Mouse (Mus musculus): ENCODE data around the gene Hist2h2ac. TPM values are rescaled to one million over a fixed set of nuclear protein-coding genes. Genes with fewer than 3 reads are reported as not detected.
"Not testable (repeated sequence)": the region's sequence is repeated elsewhere in the genome, so short reads cannot be mapped to it uniquely, and the experiment has no call there.

The Hist2h2ac gene
- polyA plus RNA-seq, 1 experiment: 1.9 TPM

- Histone ChIP-seq H3K27me3 (ENCODE audit: control insufficient read depth, insufficient read depth, insufficient read length) (no peaks in the 10 kb centered on the region), H3K79me3 (ENCODE audit: low read depth) (no peaks in the 10 kb centered on the region), H3K79me2 (ENCODE audit: control insufficient read depth, insufficient read depth) (no peaks in the 10 kb centered on the region), H3K4me3 (ENCODE audit: insufficient read depth, poor library complexity, severe bottlenecking) (no peak overlapping the region), H3ac (ENCODE audit: control insufficient read depth, insufficient read length, low read depth) (no peak overlapping the region), H3K36me3 (ENCODE audit: control insufficient read depth, insufficient read depth) (no peaks in the 10 kb centered on the region)
- TF ChIP-seq USF1 (IDR thresholded peaks at IDR 0.05; ENCODE audit: low read depth): no peak
- no peak for TF ChIP-seq MYOD1 (IDR thresholded peaks at IDR 0.05; ENCODE audit: control insufficient read depth, insufficient read length, low read depth)
- TF ChIP-seq MAX (IDR thresholded peaks at IDR 0.05): no peak
- no peak for TF ChIP-seq CEBPB (IDR thresholded peaks at IDR 0.05; ENCODE audit: low read depth)
- TF ChIP-seq CTCF (IDR thresholded peaks at IDR 0.05; ENCODE audit: control insufficient read depth, insufficient read depth, insufficient read length): no peak
- no peak for TF ChIP-seq FOSL1 (IDR thresholded peaks at IDR 0.05; ENCODE audit: insufficient read depth, low read length, poor library complexity, severe bottlenecking)
- no peak for TF ChIP-seq MYOG (IDR thresholded peaks at IDR 0.05; ENCODE audit: control insufficient read depth, extremely low read depth, insufficient read length)
Measured at GRCm38 (mm10) chr3:96222774-96223173, 2.1 kb upstream of the Hist2h2ac start.

GRCm38 (mm10) chr3:96221640-96222038, 959 bp upstream of the Hist2h2ac start:
- Histone ChIP-seq H3K4me3 (ENCODE audit: insufficient read depth, poor library complexity, severe bottlenecking) (peak overlapping the region; percentile 12), H3K79me2 (ENCODE audit: control insufficient read depth, insufficient read depth) (no peaks in the 10 kb centered on the region), H3K27me3 (ENCODE audit: control insufficient read depth, insufficient read depth, insufficient read length) (no peaks in the 10 kb centered on the region), H3ac (ENCODE audit: control insufficient read depth, insufficient read length, low read depth) (peak overlapping the region; percentile 64), H3K79me3 (ENCODE audit: low read depth) (no peaks in the 10 kb centered on the region), H3K36me3 (ENCODE audit: control insufficient read depth, insufficient read depth) (no peaks in the 10 kb centered on the region)
- TF ChIP-seq CEBPB (IDR thresholded peaks at IDR 0.05; ENCODE audit: low read depth): no peak
- TF ChIP-seq MYOG (IDR thresholded peaks at IDR 0.05; ENCODE audit: control insufficient read depth, extremely low read depth, insufficient read length): no peak
- TF ChIP-seq CTCF (IDR thresholded peaks at IDR 0.05; ENCODE audit: control insufficient read depth, insufficient read depth, insufficient read length): no peak
- no peak for TF ChIP-seq MAX (IDR thresholded peaks at IDR 0.05)
- TF ChIP-seq USF1 (IDR thresholded peaks at IDR 0.05; ENCODE audit: low read depth): no peak
- no peak for TF ChIP-seq MYOD1 (IDR thresholded peaks at IDR 0.05; ENCODE audit: control insufficient read depth, insufficient read length, low read depth)
- TF ChIP-seq FOSL1 (IDR thresholded peaks at IDR 0.05; ENCODE audit: insufficient read depth, low read length, poor library complexity, severe bottlenecking): no peak

- not testable (repeated sequence) for H3K79me3 ChIP-seq (ENCODE audit: low read depth); H3K79me2 ChIP-seq (ENCODE audit: control insufficient read depth, insufficient read depth); H3K27me3 ChIP-seq (ENCODE audit: control insufficient read depth, insufficient read depth, insufficient read length); H3K36me3 ChIP-seq (ENCODE audit: control insufficient read depth, insufficient read depth)
- H3K4me3 ChIP-seq (ENCODE audit: insufficient read depth, poor library complexity, severe bottlenecking): peak overlapping the region; percentile 36
- H3ac ChIP-seq (ENCODE audit: control insufficient read depth, insufficient read length, low read depth): peak overlapping the region; percentile 89
Measured at GRCm38 (mm10) chr3:96220131-96220764, 432 bp downstream of the Hist2h2ac start.

- Histone ChIP-seq H3K79me3 (ENCODE audit: low read depth) (no peaks in the 10 kb centered on the region), H3K4me3 (ENCODE audit: insufficient read depth, poor library complexity, severe bottlenecking) (peak within 1 kb of the TSS; percentile 36), H3K27me3 (ENCODE audit: control insufficient read depth, insufficient read depth, insufficient read length) (no peaks in the 10 kb centered on the region), H3K79me2 (ENCODE audit: control insufficient read depth, insufficient read depth) (no peaks in the 10 kb centered on the region), H3ac (ENCODE audit: control insufficient read depth, insufficient read length, low read depth) (peak within 1 kb of the TSS; percentile 89), H3K36me3 (ENCODE audit: control insufficient read depth, insufficient read depth) (no peaks in the 10 kb centered on the region)
- no peak for TF ChIP-seq USF1 (IDR thresholded peaks at IDR 0.05; ENCODE audit: low read depth)
- TF ChIP-seq MAX (IDR thresholded peaks at IDR 0.05): no peak
- no peak for TF ChIP-seq CTCF (IDR thresholded peaks at IDR 0.05; ENCODE audit: control insufficient read depth, insufficient read depth, insufficient read length)
- no peak for TF ChIP-seq FOSL1 (IDR thresholded peaks at IDR 0.05; ENCODE audit: insufficient read depth, low read length, poor library complexity, severe bottlenecking)
- TF ChIP-seq MYOG (IDR thresholded peaks at IDR 0.05; ENCODE audit: control insufficient read depth, extremely low read depth, insufficient read length): no peak
- TF ChIP-seq CEBPB (IDR thresholded peaks at IDR 0.05; ENCODE audit: low read depth): no peak
- no peak for TF ChIP-seq MYOD1 (IDR thresholded peaks at IDR 0.05; ENCODE audit: control insufficient read depth, insufficient read length, low read depth)
Measured at GRCm38 (mm10) chr3:96219661-96220130, 984 bp downstream of the Hist2h2ac start, which contains the start of the genes Bola1 and Hist2h2ab. Bola1 (minus strand) TSS chr3:96219709. Hist2h2ab (plus strand) TSS chr3:96219865.

GRCm38 (mm10) chr3:96219191-96219641, 1.5 kb downstream of the Hist2h2ac start:
- no peaks in the 10 kb centered on the region for H3K79me3 ChIP-seq (ENCODE audit: low read depth)
- H3ac ChIP-seq (ENCODE audit: control insufficient read depth, insufficient read length, low read depth): peak overlapping the region; percentile 59
- H3K4me3 ChIP-seq (ENCODE audit: insufficient read depth, poor library complexity, severe bottlenecking): peak overlapping the region; percentile 36
- TF ChIP-seq FOSL1 (IDR thresholded peaks at IDR 0.05; ENCODE audit: insufficient read depth, low read length, poor library complexity, severe bottlenecking): no peak
- no peak for TF ChIP-seq USF1 (IDR thresholded peaks at IDR 0.05; ENCODE audit: low read depth)
- TF ChIP-seq MYOD1 (IDR thresholded peaks at IDR 0.05; ENCODE audit: control insufficient read depth, insufficient read length, low read depth): no peak
- no peak for TF ChIP-seq MYOG (IDR thresholded peaks at IDR 0.05; ENCODE audit: control insufficient read depth, extremely low read depth, insufficient read length)
- TF ChIP-seq MAX (IDR thresholded peaks at IDR 0.05): no peak
- TF ChIP-seq CTCF (IDR thresholded peaks at IDR 0.05; ENCODE audit: control insufficient read depth, insufficient read depth, insufficient read length): no peak
- TF ChIP-seq CEBPB (IDR thresholded peaks at IDR 0.05; ENCODE audit: low read depth): no peak
- no peaks in the 10 kb centered on the region for H3K27me3 ChIP-seq (ENCODE audit: control insufficient read depth, insufficient read depth, insufficient read length)
- H3K79me2 ChIP-seq (ENCODE audit: control insufficient read depth, insufficient read depth): no peaks in the 10 kb centered on the region
- no peaks in the 10 kb centered on the region for H3K36me3 ChIP-seq (ENCODE audit: control insufficient read depth, insufficient read depth)

GRCm38 (mm10) chr3:96209242-96209641, 11.4 kb downstream of the Hist2h2ac start:
- Histone ChIP-seq H3K27me3 (ENCODE audit: control insufficient read depth, insufficient read depth, insufficient read length) (peaks cover 4% of the 10 kb centered on the region), H3K36me3 (ENCODE audit: control insufficient read depth, insufficient read depth) (no peaks in the 10 kb centered on the region), H3K4me3 (ENCODE audit: insufficient read depth, poor library complexity, severe bottlenecking) (no peak overlapping the region), H3K79me2 (ENCODE audit: control insufficient read depth, insufficient read depth) (no peaks in the 10 kb centered on the region), H3K79me3 (ENCODE audit: low read depth) (no peaks in the 10 kb centered on the region), H3ac (ENCODE audit: control insufficient read depth, insufficient read length, low read depth) (no peak overlapping the region)
- no peak for TF ChIP-seq MYOG (IDR thresholded peaks at IDR 0.05; ENCODE audit: control insufficient read depth, extremely low read depth, insufficient read length)
- no peak for TF ChIP-seq USF1 (IDR thresholded peaks at IDR 0.05; ENCODE audit: low read depth)
- TF ChIP-seq FOSL1 (IDR thresholded peaks at IDR 0.05; ENCODE audit: insufficient read depth, low read length, poor library complexity, severe bottlenecking): no peak
- no peak for TF ChIP-seq MYOD1 (IDR thresholded peaks at IDR 0.05; ENCODE audit: control insufficient read depth, insufficient read length, low read depth)
- TF ChIP-seq MAX (IDR thresholded peaks at IDR 0.05): no peak
- no peak for TF ChIP-seq CTCF (IDR thresholded peaks at IDR 0.05; ENCODE audit: control insufficient read depth, insufficient read depth, insufficient read length)
- TF ChIP-seq CEBPB (IDR thresholded peaks at IDR 0.05; ENCODE audit: low read depth): no peak
